Comparison of ENCODE assay signal across 20 mouse cellular contexts in genomic region chr1:47216419-47217002, GRCm38 (mm10).
"Had no signal": no experiment of that assay in that cellular context is flagged by ENCODE, and none has a peak within 500 bp of the region (broad histone marks: within the 10 kb centered on the region; RNA-seq: fewer than 3 reads in every experiment).

No protein-coding gene starts in this region.

- H3K4me3 ChIP-seq: kidney, embryonic 15.5 days; limb, embryonic 12.5 days; limb, embryonic 15.5 days; megakaryocyte, embryonic 14.5 days; midbrain, embryonic 10.5 days; midbrain, embryonic 13.5 days; myocyte; neural tube, embryonic 13.5 days had no signal

- H3K4me1 ChIP-seq: kidney, embryonic 15.5 days; limb, embryonic 12.5 days; limb, embryonic 15.5 days; megakaryocyte, embryonic 14.5 days; midbrain, embryonic 10.5 days; midbrain, embryonic 13.5 days; neural tube, embryonic 13.5 days had no signal

- H3K4me2 ChIP-seq: kidney, embryonic 15.5 days; limb, embryonic 12.5 days; limb, embryonic 15.5 days; liver, embryonic 11.5 days; midbrain, embryonic 13.5 days; neural tube, embryonic 13.5 days had no signal

- H3K36me3 ChIP-seq: kidney, embryonic 15.5 days; limb, embryonic 12.5 days; limb, embryonic 15.5 days; midbrain, embryonic 10.5 days; midbrain, embryonic 13.5 days; neural tube, embryonic 13.5 days had no signal

- H3K27ac ChIP-seq: kidney, embryonic 15.5 days; limb, embryonic 12.5 days; limb, embryonic 15.5 days; liver, embryonic 14.5 days; midbrain, embryonic 10.5 days; midbrain, embryonic 13.5 days; neural tube, embryonic 13.5 days had no signal

- DNase-seq: kidney, adult 11 months; kidney, adult 8-10 months; kidney, postnatal 10 days; kidney, postnatal 4 days; left cerebral cortex, postnatal 4 days; liver, postnatal 0 days; thymus, adult 18-20 months; thymus, postnatal 36 days had no signal

- H3K9me3 ChIP-seq: kidney, embryonic 15.5 days; limb, embryonic 12.5 days; limb, embryonic 15.5 days; megakaryocyte, embryonic 14.5 days; midbrain, embryonic 10.5 days; midbrain, embryonic 13.5 days; neural tube, embryonic 13.5 days had no signal

- H3K27me3 ChIP-seq: kidney, embryonic 15.5 days; limb, embryonic 12.5 days; limb, embryonic 15.5 days; megakaryocyte, embryonic 14.5 days; midbrain, embryonic 13.5 days; neural tube, embryonic 13.5 days had no signal

- H3K9ac ChIP-seq: kidney, embryonic 15.5 days; limb, embryonic 12.5 days; limb, embryonic 15.5 days; liver, embryonic 14.5 days; liver, postnatal 0 days; midbrain, embryonic 13.5 days; neural tube, embryonic 13.5 days had no signal

- ATAC-seq: inflammation-experienced regulatory T-cells, adult 6 months; liver, postnatal 0 days; midbrain, embryonic 13.5 days; midbrain, embryonic 16.5 days had no signal
